Mouse (Mus musculus) lung, embryonic 14.5 days (tissue): ENCODE results near the gene Thsd4. TPM values are rescaled to one million over a fixed set of nuclear protein-coding genes. Genes with fewer than 3 reads are reported as not detected.

Experiments
- ATAC-seq: fragments of 200-750 bp; cut with Nextera tagmentation; 2 replicates; pipeline ENCODE4 v1.8.0; 2017; ENCODE audit warnings: mild to moderate bottlenecking, moderate TSS enrichment, moderate library complexity; ENCODE audit not compliant: insufficient read depth
- DNase-seq: peaks from one replicate; pipeline ENCODE4 v3.0.0-alpha.2; 2015
- H3K27ac ChIP-seq: fragments of 300-500 bp; sonication (generic); 2 replicates; pipeline ENCODE4 v1.5.1; 2014; ENCODE audit warnings: low read depth, mild to moderate bottlenecking, moderate library complexity
- H3K27me3 ChIP-seq: fragments of 300-500 bp; sonication (generic); 2 replicates; pipeline ENCODE4 v1.6.1; 2014; ENCODE audit warnings: low read length, control low read depth; ENCODE audit not compliant: insufficient read depth
- H3K36me3 ChIP-seq: fragments of 300-500 bp; sonication (generic); 2 replicates; pipeline ENCODE4 v1.6.1; 2014; ENCODE audit warnings: control low read depth; ENCODE audit not compliant: insufficient read depth
- H3K4me1 ChIP-seq: fragments of 300-500 bp; sonication (generic); 2 replicates; pipeline ENCODE4 v1.6.1; 2014; ENCODE audit warnings: antibody characterized with exemption, control low read depth; ENCODE audit not compliant: insufficient read depth
- H3K4me2 ChIP-seq: fragments of 300-500 bp; sonication (generic); 2 replicates; pipeline ENCODE4 v1.6.1; 2014; ENCODE audit warnings: mild to moderate bottlenecking
- H3K4me3 ChIP-seq: fragments of 300-500 bp; sonication (generic); 2 replicates; pipeline ENCODE4 v1.5.1; 2014; ENCODE audit warnings: low read depth, low read length
- H3K9ac ChIP-seq: fragments of 300-500 bp; sonication (generic); 2 replicates; pipeline ENCODE4 v1.6.1; 2014
- H3K9me3 ChIP-seq: fragments of 300-500 bp; sonication (generic); 2 replicates; pipeline ENCODE4 v1.6.1; 2016; ENCODE audit warnings: low read depth, low read length, control low read depth
- CTCF ChIP-seq: IDR thresholded peaks from 2 replicates; pipeline ENCODE4 v1.5.1; 2016; ENCODE audit warnings: antibody characterized with exemption, low read depth
- WGBS: fragments of 180-500 bp; shearing (Covaris S2); extraction: QIAGEN DNeasy Blood & Tissue Kit; methylation state at CpG from one replicate; pipeline ENCODE4 v1.1.7; 2014; 5-methylcytosine and 5-hydroxymethylcytosine counted together
- polyA plus RNA-seq: library from polyadenylated mRNA; unstranded; fragments of >200 nt; fragmentation: Nextera tagmentation; extraction: Ambion mirVana; gene quantifications from 2 replicates; pipeline ENCODE4 v1.2.1, GENCODE M21; 2014

The Thsd4 gene
- polyA plus RNA-seq, 1 experiment from 2014 or later: 18.5 TPM

DNA sequence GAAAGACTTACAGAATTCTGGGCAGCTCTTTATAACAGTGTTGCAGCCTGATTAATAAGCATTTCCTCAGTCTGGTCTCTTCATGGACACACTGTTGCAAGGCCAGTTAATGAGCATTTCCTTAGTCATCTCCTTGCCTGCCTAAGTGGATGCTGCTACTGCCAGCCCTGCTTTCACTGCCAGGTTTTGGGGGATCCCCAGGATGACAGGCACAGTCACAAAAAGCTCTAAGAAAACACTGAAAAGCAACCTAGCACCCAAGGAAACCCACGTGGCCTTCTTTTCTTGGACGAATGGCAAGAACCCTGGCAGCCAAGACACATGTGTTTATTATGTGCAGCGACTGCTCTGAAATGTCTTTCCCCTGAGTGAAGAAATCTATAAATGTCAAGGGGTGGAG is 41.8 kb downstream of the Thsd4 start:
- no peaks in the 10 kb centered on the region for H3K27me3 ChIP-seq
- peaks cover 13% of the 10 kb centered on the region for H3K4me1 ChIP-seq
- H3K36me3 ChIP-seq: peaks cover 6% of the 10 kb centered on the region; the same call in 1 of the 2 replicates
- WGBS: 25% methylated on average over 3 of the region's 3 CpGs
- DNase-seq: peak; percentile 80
- no peak for ATAC-seq
- H3K4me2 ChIP-seq: no peak overlapping the region
- peak overlapping the region; percentile 42; the same call in 1 of the 2 replicates for H3K27ac ChIP-seq
- H3K9me3 ChIP-seq: no peaks in the 10 kb centered on the region
- no peak for TF ChIP-seq CTCF
- H3K4me3 ChIP-seq: no peak overlapping the region
- no peak overlapping the region for H3K9ac ChIP-seq

DNA sequence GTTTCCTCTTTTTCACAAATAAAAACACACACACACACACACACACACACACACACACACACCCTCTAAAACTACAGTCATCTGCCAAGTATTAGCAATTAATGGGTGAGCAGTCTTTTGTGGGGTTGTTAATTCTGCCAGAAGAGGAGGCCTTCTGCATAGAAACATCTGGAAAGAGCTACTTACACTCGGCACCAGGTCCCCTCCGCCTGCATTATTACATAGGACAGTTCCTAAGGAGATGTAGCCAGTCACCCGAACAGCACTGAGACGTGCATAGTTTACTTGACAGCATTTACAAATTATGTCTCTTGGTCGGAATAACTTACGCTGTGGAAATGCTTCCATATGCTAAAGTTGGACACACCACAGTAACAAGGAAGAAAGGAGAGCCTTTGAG is 43.0 kb downstream of the Thsd4 start:
- no peak for TF ChIP-seq CTCF
- H3K4me1 ChIP-seq: peaks cover 13% of the 10 kb centered on the region
- no peaks in the 10 kb centered on the region for H3K27me3 ChIP-seq
- no peak overlapping the region for H3K9ac ChIP-seq
- peak; percentile 64 for ATAC-seq
- 30% methylated on average over 6 of the region's 6 CpGs for WGBS
- no peaks in the 10 kb centered on the region for H3K9me3 ChIP-seq
- H3K36me3 ChIP-seq: peaks cover 6% of the 10 kb centered on the region; the same call in 1 of the 2 replicates
- H3K27ac ChIP-seq: peak overlapping the region; percentile 46; the same call in 1 of the 2 replicates
- no peak overlapping the region for H3K4me3 ChIP-seq
- H3K4me2 ChIP-seq: no peak overlapping the region
- DNase-seq: peak; percentile 77

DNA sequence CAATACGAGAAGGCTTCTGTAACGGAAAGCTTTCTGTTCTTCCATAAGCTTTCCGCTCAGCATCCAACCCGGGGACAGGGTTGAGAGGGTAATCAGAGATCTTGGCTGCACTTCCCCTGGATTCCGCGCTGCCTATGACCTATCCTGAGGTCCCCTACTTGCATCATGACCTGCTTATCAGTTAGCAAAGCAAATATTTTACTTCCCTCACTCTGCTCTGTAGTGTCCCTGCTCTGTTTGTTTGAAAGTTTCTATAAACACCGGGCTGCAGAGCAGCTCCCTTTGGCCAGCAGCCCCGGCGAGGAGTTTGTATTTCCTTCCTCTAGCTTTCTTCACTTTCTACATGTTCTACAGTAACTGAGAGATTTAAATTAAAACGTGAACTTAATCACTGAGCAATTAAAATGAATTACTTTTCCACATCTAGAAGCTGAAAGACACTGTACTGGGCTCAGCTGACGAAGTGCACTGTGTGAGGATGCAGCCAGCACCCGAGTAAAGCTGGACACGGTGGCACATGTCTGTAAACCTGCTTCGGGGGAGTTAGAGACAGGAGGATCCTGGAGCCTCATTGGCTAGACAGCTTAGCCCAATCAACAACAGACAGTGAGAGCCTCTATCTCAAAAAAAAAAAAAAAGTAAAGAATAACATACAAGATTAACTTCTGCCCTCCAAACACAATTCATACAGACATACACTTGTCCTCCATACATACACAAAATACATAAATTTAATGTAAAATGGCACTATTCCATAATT is 43.7 kb downstream of the Thsd4 start:
- H3K4me3 ChIP-seq: no peak overlapping the region
- H3K27me3 ChIP-seq: no peaks in the 10 kb centered on the region
- no peak for TF ChIP-seq CTCF
- 6% methylated on average over 14 of the region's 14 CpGs for WGBS
- H3K9ac ChIP-seq: 0 out of 2 replicates have a peak overlapping the region, but pooled peaks have one; percentile 23
- DNase-seq (peak; percentile 82), ATAC-seq (peak; percentile 94)
- no peaks in the 10 kb centered on the region for H3K9me3 ChIP-seq
- peaks cover 13% of the 10 kb centered on the region for H3K4me1 ChIP-seq
- H3K4me2 ChIP-seq: peak overlapping the region; percentile 42
- peaks cover 6% of the 10 kb centered on the region; the same call in 1 of the 2 replicates for H3K36me3 ChIP-seq
- H3K27ac ChIP-seq: peak overlapping the region; percentile 80

DNA sequence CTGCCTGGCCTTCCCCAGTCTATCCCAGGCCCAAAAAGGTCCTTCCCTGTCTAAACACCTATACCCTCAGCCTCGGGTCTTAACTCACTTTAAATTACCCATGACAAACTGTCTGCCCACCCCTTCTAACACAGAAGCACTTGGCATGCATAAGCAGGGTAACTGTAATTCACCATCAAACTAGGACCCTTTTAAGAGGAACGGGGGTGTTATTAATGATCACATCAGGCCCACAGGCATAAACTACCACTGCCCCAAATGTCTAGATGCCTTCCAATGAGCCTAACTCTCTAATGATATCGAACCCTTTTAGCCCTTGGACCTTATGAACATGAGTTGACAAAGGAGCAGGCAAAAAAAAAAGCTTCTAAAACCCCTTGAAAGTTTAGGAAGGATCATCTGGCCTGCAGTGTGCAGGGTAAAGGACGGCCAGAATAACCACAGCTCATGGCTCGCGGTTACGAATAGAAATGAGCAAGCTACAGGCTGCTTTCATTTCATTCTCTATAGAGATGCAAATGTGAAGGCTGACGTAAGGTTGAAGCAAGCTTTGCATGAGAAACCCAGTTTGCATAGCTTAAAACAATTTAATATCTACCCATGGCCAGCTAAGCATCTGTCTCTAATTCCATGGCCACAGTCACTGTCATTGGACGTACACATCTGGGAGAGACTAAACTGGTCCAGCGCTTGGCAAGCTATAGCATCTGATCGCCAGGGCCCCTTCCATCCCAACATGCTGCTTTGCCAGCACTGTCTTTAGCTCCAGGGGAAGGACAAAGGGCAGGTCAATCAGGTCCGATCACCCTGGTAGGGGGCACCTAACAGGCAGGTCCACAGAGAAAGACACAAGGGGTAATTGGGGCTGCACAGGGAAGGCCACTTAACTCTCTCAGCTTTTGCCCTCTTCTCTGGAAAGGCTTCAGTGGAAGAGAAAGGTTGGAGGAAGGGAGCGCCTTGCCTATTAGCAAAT is 61.5 kb downstream of the Thsd4 start:
- WGBS: 90% methylated on average over 13 of the region's 13 CpGs
- H3K36me3 ChIP-seq: no peaks in the 10 kb centered on the region
- no peak for ATAC-seq
- no peaks in the 10 kb centered on the region; the same call in 1 of the 2 replicates for H3K4me1 ChIP-seq
- no peak overlapping the region for H3K4me3 ChIP-seq
- no peak overlapping the region for H3K9ac ChIP-seq
- no peaks in the 10 kb centered on the region for H3K9me3 ChIP-seq
- H3K4me2 ChIP-seq: no peak overlapping the region
- H3K27me3 ChIP-seq: no peaks in the 10 kb centered on the region
- no peak overlapping the region for H3K27ac ChIP-seq
- TF ChIP-seq CTCF: no peak
- no peak for DNase-seq

DNA sequence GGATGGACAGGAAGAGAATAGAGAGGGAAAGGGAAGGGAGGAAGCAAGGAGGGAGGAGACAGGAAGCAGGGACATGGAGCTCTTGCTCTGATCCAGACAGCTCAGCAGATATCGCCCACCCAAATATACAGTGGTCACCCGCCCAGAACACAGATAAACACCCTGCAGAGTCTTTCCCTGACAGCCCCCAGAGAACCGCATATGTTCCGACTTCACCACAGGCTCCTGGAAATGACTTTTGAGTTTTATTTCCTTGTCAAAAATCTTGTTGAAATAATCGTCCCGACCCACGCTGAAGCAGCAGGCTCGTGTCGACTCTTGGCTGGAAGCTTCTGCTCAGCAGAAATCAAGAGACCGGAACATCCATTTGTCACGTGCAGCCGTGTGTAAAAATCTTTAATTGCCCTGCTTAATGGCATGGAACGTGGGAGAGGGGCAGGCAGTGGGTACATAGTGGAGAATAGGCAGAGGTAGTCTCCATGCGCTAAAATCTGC is 63.3 kb downstream of the Thsd4 start:
- DNase-seq (no peak), ATAC-seq (peak; percentile 59; the same call in 1 of the 2 replicates)
- Histone ChIP-seq H3K4me1 (no peaks in the 10 kb centered on the region; the same call in 1 of the 2 replicates), H3K36me3 (no peaks in the 10 kb centered on the region), H3K9me3 (no peaks in the 10 kb centered on the region), H3K4me3 (no peak overlapping the region), H3K4me2 (peak overlapping the region; percentile 5; the same call in 1 of the 2 replicates), H3K27ac (peak overlapping the region; percentile 42), H3K9ac (no peak overlapping the region), H3K27me3 (no peaks in the 10 kb centered on the region)
- 45% methylated on average over 14 of the region's 14 CpGs for WGBS
- no peak for TF ChIP-seq CTCF

DNA sequence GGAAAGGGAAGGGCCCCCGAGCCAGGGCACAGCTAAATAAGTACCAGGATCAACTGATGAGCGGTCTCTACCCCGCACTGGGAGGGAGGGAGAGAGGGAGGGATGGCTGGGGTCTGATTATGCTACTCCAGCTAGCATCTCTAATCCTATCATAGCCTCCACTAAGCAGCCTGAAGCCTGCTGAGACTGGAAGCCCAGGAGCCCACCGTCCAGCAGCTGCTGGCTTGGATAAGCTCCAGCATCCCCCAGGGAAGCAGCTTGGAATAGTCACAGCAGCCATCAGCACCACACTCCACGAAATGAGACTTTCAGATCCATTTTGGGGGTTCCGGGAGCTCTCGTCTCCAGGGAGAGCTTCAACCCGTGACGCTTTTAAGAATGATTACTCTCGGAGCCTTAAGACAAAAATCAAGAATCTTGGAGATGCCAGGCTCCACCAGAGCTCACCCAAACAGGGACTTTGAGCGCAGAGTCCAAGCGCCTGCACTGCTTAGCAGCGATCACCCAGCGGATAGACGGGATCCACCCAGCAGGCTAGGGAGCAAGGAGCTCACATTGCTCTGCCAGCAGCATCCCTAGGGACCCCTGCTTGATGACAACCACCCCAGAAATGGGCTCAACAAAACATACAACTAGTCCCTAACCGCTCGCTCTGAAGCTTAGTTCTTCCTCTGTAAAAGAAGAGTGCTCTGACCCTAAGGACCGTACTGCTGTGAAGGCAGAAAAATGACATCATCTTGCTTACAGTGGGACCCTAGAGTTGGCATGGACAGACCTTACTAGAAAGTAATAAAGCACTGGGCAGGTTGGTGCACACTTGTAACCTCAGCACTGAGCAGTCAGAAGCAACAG is 64.3 kb downstream of the Thsd4 start:
- peak; percentile 86 for ATAC-seq
- H3K4me2 ChIP-seq: peak overlapping the region; percentile 42
- no peaks in the 10 kb centered on the region for H3K9me3 ChIP-seq
- peak; percentile 86 for DNase-seq
- no peaks in the 10 kb centered on the region for H3K27me3 ChIP-seq
- no peaks in the 10 kb centered on the region for H3K36me3 ChIP-seq
- TF ChIP-seq CTCF: no peak
- H3K9ac ChIP-seq: no peak overlapping the region
- no peaks in the 10 kb centered on the region; the same call in 1 of the 2 replicates for H3K4me1 ChIP-seq
- no peak overlapping the region for H3K4me3 ChIP-seq
- H3K27ac ChIP-seq: peak overlapping the region; percentile 64
- WGBS: 43% methylated on average over 18 of the region's 18 CpGs
